Mouse (Mus musculus): Measurements from ENCODE around the gene Caln1.

The Caln1 gene

GRCm38 (mm10) chr5:130369237-130369636, at the start of gene Caln1:
Gene Caln1, plus strand, starts transcription at chr5:130369455.
- DNase-seq (ENCODE audit: low read depth, low spot score): no peak

- DNase-seq (ENCODE audit: low read depth, low spot score): no peak
Observed at GRCm38 (mm10) chr5:130319783-130320182, 49.5 kb upstream of the Caln1 start.

- DNase-seq (ENCODE audit: low read depth, low spot score): no peak
Observed at GRCm38 (mm10) chr5:130320485-130320884, 48.8 kb upstream of the Caln1 start.

GRCm38 (mm10) chr5:130325486-130325885, 43.8 kb upstream of the Caln1 start:
- no peak for DNase-seq (ENCODE audit: low read depth, low spot score)

- DNase-seq (ENCODE audit: low read depth, low spot score): no peak
Observed at GRCm38 (mm10) chr5:130327615-130328263, 41.5 kb upstream of the Caln1 start.

- DNase-seq (ENCODE audit: low read depth, low spot score): no peak
Observed at GRCm38 (mm10) chr5:130328366-130328765, 40.9 kb upstream of the Caln1 start.

GRCm38 (mm10) chr5:130329889-130330288, 39.4 kb upstream of the Caln1 start:
- DNase-seq (ENCODE audit: low read depth, low spot score): no peak

GRCm38 (mm10) chr5:130330801-130331200, 38.5 kb upstream of the Caln1 start:
- DNase-seq (ENCODE audit: low read depth, low spot score): no peak

- no peak for DNase-seq (ENCODE audit: low read depth, low spot score)
Observed at GRCm38 (mm10) chr5:130331206-130331605, 38.0 kb upstream of the Caln1 start.

- DNase-seq (ENCODE audit: low read depth, low spot score): no peak
Observed at GRCm38 (mm10) chr5:130333566-130333965, 35.7 kb upstream of the Caln1 start.

GRCm38 (mm10) chr5:130333971-130334370, 35.3 kb upstream of the Caln1 start:
- DNase-seq (ENCODE audit: low read depth, low spot score): no peak

- no peak for DNase-seq (ENCODE audit: low read depth, low spot score)
Observed at GRCm38 (mm10) chr5:130335462-130335861, 33.8 kb upstream of the Caln1 start.

GRCm38 (mm10) chr5:130340656-130341055, 28.6 kb upstream of the Caln1 start:
- no peak for DNase-seq (ENCODE audit: low read depth, low spot score)

- DNase-seq (ENCODE audit: low read depth, low spot score): no peak
Observed at GRCm38 (mm10) chr5:130344999-130345398, 24.3 kb upstream of the Caln1 start.

GRCm38 (mm10) chr5:130345871-130346270, 23.4 kb upstream of the Caln1 start:
- no peak for DNase-seq (ENCODE audit: low read depth, low spot score)

GRCm38 (mm10) chr5:130355223-130355622, 14.0 kb upstream of the Caln1 start:
- no peak for DNase-seq (ENCODE audit: low read depth, low spot score)

GRCm38 (mm10) chr5:130363111-130363510, 6.1 kb upstream of the Caln1 start:
- no peak for DNase-seq (ENCODE audit: low read depth, low spot score)

GRCm38 (mm10) chr5:130363773-130364172, 5.5 kb upstream of the Caln1 start:
- no peak for DNase-seq (ENCODE audit: low read depth, low spot score)

GRCm38 (mm10) chr5:130368236-130368635, 1.0 kb upstream of the Caln1 start:
- DNase-seq (ENCODE audit: low read depth, low spot score): no peak

GRCm38 (mm10) chr5:130375411-130375810, 6.2 kb downstream of the Caln1 start:
- DNase-seq (ENCODE audit: low read depth, low spot score): no peak

GRCm38 (mm10) chr5:130384222-130384912, 15.1 kb downstream of the Caln1 start, which contains the start of gene A330070K13Rik:
Gene A330070K13Rik, minus strand, starts transcription at chr5:130384631.
- no peak for DNase-seq (ENCODE audit: low read depth, low spot score)

GRCm38 (mm10) chr5:130386418-130386817, 17.2 kb downstream of the Caln1 start:
- DNase-seq (ENCODE audit: low read depth, low spot score): no peak
